Mouse (Mus musculus) adipocyte (in vitro differentiated cells): Measurements from ENCODE around the gene Lrit3.

Experiments
- DNase-seq: peaks from one replicate; pipeline ENCODE4 v3.0.0-alpha.2; 2016; ENCODE audit warnings: low spot score

The Lrit3 gene

GRCm38 (mm10) chr3:129803765-129804164, at the start of gene Lrit3:
Lrit3 (minus strand) TSS chr3:129804030.
- DNase-seq = no peak

GRCm38 (mm10) chr3:129846846-129847245, 43.0 kb upstream of the Lrit3 start:
- no peak for DNase-seq

- no peak for DNase-seq
These were observed 42.0 kb upstream of the Lrit3 start for GRCm38 (mm10) chr3:129845868-129846267.

- no peak for DNase-seq
These were observed 34.2 kb upstream of the Lrit3 start for GRCm38 (mm10) chr3:129838017-129838416.

- DNase-seq = no peak
These were observed 33.1 kb upstream of the Lrit3 start for GRCm38 (mm10) chr3:129836965-129837364.

DNA sequence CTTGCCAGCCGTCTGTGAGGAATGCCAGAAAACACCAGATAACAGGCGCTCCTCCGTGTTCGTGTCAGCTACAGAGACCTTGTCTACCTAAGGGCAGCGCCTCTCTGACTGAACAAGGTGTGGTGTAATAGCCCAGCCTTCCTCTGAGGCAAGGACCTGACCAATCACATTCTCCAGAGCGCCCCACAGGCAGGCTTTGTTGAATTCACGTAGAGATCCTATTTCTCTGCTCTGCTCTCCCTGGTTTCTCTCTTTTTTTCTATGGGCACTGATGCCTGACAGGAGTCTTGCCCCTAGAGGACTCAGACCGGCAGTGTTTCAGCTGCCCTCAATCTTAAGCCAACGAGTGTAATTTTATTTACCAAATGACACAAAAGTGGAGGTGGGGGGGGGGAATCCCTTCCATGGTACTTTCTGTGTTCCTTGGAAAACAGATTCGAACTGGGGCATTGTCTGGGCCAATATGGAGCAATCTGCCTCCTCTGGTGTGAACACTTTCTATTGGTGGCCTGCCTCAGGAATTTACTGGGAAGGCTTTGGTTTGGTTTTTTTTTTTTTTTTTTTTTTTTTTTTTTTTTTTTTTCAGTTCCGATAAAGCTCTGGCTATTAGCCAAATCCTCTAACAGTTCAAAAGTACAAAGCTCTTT, 32.3 kb upstream of the Lrit3 start:
- DNase-seq = no peak

DNA sequence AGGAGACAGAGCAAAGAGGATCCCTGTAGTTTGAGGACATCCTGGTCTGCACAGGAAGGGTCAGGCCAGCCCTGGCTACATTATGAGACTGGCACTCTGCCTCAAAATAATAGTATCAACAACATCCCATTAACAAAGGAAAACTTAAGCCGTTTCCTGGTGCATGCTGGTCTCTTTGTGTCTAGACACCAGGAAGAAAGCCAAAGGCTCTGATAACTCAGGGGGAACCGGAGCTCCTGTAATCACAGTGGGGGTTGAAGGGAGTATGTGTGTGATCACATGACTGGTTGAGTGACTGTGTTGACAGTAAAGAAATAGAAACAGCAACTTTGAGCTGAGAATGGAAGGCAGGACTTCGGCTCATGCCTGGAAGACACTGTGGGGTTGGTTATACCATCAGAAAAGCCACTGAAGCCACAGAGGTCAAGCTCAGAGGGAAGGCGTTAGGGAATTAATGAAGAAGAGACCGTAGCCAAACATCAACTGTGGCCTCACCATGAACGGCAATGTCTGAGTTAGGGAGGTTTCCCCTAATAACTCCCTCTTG, 31.6 kb upstream of the Lrit3 start, which contains the start of gene Cfi:
Gene Cfi, plus strand, starts transcription at position 497 of the 547 bp plus-strand sequence.
- no peak for DNase-seq

- DNase-seq = peak; percentile 98
These were observed 27.3 kb upstream of the Lrit3 start, which contains the start of gene Gar1 for GRCm38 (mm10) chr3:129831035-129831568. Gar1 (minus strand) TSS chr3:129831396.

GRCm38 (mm10) chr3:129830626-129831025, 26.8 kb upstream of the Lrit3 start:
- DNase-seq = no peak

DNA sequence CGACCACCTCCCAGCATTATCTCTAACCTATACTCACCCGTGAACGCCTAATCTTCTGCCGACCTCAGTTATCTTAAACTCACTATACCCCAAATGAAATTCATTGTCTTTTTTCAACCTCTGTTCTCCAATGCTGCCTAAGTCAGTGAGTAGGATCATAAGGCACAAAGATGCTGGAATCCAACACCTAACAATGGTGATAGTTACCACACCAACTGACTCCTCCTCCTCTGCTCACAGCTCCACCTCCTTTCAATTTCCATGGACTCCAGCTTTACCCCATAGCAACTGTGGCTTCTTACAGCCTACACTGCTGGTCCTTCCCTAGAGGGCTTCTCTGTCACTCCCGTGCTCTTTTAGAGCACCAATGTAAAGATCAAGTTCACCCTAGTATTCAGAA, 23.9 kb upstream of the Lrit3 start:
- DNase-seq = no peak

DNA sequence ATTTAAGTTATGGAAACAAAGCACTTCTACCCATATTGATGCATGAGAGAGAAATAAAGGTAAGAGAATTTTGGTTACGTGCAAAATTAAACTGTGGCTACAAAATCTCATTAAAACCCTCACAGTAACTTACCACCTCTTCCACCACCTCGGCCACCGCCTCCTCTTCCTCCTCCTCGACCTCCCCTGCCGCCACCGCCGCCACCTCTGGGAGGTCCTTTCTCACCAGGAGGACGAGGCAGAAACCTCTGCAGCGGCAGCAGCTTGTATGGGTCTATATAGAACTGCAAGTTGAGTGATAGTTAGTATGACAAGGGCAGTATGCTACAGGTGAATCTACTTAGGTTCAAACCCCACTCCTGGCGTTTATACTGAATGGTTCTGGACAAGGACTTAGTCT, 22.9 kb upstream of the Lrit3 start:
- no peak for DNase-seq

DNA sequence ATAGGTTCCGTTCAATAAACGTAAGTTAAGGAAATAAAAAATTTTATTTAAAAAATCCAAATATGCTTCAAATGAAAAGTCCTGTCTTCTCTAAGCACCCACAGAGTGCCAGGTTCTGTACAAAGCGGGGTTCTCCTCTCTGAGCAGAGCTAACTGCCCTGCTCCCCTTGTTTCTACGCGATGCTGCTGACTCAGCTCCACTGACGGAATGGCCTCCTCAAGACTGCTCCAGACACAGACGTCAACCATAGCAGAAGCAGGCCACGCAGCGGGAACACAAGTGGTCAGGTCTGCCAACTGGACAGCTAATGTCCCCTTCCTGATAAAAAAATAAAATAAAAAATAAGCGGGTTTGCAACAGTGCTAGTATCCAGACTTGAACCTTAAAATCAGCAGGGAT, 21.1 kb upstream of the Lrit3 start:
- no peak for DNase-seq

DNA sequence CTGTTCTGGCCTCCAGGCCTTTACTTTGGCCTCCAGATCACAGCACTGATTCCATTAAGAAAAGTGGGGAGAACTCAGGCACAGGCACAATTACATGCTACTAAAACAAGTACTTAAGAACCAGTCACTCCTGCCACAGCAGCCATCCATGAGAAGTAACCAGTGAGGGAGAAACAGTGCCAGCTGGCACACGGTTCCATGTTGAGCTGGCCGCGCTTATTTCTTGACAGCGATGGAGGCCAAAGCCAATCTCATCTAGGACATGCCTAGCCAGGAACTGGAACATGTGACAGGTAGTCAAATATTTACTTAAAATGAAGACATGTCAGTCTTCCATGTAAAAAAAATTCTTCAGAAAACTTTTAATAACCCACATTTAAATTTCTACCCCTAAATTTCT, 20.3 kb upstream of the Lrit3 start:
- no peak for DNase-seq

DNA sequence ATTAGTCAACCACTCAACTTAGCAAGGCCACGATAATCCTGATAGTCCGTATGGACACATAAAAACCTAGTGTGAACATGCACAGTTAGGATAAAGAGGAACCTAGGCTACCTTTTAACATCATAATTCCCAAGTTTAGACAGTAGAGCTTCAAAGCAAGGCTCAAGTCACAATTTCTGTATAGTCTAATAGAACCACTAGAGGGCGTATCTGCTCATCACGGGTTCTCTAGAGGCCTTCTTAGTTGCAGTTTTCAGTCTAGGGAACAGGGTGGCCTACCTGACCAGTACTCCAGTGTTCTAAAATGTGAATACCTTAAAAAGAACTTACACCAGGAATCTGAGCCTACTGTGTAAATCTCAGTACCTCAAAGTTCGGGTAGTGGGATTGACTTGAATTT, 19.5 kb upstream of the Lrit3 start:
- DNase-seq = peak; percentile 67

GRCm38 (mm10) chr3:129822206-129822775, 18.5 kb upstream of the Lrit3 start, which contains the start of gene Rrh:
Rrh (minus strand) TSS chr3:129822587.
- no peak for DNase-seq

DNA sequence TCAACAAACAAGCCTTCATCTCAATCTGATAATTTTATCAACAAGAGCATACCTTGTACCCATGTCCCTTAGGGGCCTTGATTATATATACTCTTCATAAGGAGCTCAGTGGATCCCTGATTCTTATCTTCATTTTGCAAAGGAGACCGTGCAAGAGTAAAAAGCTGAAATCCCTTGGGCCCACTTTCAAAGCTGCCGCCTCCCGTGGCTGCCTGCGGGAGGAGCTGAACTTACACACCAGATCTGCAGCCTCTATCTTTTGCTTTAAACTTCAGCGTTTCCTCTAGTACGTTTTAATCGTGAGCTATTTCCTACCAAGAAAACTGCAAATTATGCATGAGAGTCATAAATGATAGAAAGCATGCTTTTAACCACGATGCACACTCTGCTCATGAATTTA, 17.9 kb upstream of the Lrit3 start:
- no peak for DNase-seq

GRCm38 (mm10) chr3:129820847-129821246, 17.0 kb upstream of the Lrit3 start:
- DNase-seq = no peak

DNA sequence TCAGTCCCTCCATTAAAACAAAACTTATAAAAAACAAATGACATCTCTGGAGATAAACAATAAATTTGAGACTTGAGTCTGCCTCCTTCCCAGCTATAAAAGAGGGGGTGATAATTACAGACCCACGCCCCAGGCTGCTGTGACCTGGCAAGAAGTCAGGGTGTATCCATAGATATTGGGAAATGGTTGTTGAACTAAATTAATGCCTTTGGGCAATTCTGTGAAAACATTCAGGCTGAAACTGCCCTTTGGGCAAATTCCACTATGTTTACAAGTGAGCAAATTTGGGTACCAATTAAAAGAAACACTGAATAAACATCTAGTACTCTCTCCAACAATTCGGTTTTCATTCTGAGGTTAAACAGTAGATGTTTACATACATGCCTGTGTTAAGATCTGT, 4.8 kb downstream of the Lrit3 start:
- DNase-seq = no peak

- DNase-seq = no peak
These were observed 5.3 kb downstream of the Lrit3 start for GRCm38 (mm10) chr3:129798551-129798950.

GRCm38 (mm10) chr3:129797341-129797740, 6.5 kb downstream of the Lrit3 start:
- DNase-seq = no peak

DNA sequence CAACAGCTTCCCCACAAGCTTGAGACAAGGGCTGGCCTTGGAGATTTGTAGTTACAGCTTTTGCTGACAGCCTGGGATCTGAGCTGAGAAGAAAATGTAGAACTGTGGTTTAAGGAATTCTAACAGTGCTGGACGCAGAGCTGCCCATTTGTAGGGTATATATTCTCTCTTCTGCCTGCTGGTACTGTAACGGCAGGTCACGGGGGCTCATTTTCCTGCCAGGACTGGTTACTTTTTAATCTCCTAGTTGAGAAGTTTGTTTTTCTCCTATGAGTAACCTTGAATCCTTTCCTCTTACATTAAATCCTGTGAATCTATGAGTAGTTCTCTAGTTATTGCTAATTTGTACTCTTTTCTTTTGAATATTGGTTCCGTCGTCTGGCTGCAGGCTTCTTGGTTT, 10.0 kb downstream of the Lrit3 start:
- no peak for DNase-seq

- DNase-seq = no peak
These were observed 21.1 kb downstream of the Lrit3 start for GRCm38 (mm10) chr3:129782746-129783145.

- no peak for DNase-seq
These were observed 22.4 kb downstream of the Lrit3 start for GRCm38 (mm10) chr3:129781435-129781834.
